Mouse (Mus musculus) heart, embryonic 16.5 days (tissue): Measurements from ENCODE around the gene Pitpna. TPM values are rescaled to one million over a fixed set of nuclear protein-coding genes. Genes with fewer than 3 reads are reported as not detected.

Experiments
- ATAC-seq: fragments of 200-750 bp; cut with Nextera tagmentation; replicated peaks from 2 replicates; pipeline ENCODE4 v1.8.0; 2017; ENCODE audit warnings: moderate number of reproducible peaks; ENCODE audit not compliant: insufficient read depth, low FRiP score; ENCODE audit errors: extremely low read depth
- H3K27ac ChIP-seq: fragments of 300-500 bp; sonication (generic); 2 replicates; pipeline ENCODE4 v1.5.1; 2014; ENCODE audit warnings: mild to moderate bottlenecking, low read length, control low read depth, moderate library complexity
- H3K27me3 ChIP-seq: fragments of 300-500 bp; sonication (generic); 2 replicates; pipeline ENCODE4 v1.6.1; 2014; ENCODE audit warnings: low read length, mixed read lengths; ENCODE audit not compliant: control insufficient read depth, insufficient read depth
- H3K36me3 ChIP-seq: fragments of 300-500 bp; sonication (generic); 2 replicates; pipeline ENCODE4 v1.6.1; 2014; ENCODE audit not compliant: control insufficient read depth, insufficient read depth
- H3K4me1 ChIP-seq: fragments of 300-500 bp; sonication (generic); 2 replicates; pipeline ENCODE4 v1.6.1; 2014; ENCODE audit warnings: low read length, mixed read lengths; ENCODE audit not compliant: control insufficient read depth, insufficient read depth
- H3K4me2 ChIP-seq: fragments of 300-500 bp; sonication (generic); 2 replicates; pipeline ENCODE4 v1.6.1; 2014; ENCODE audit warnings: low read depth, mild to moderate bottlenecking, control low read depth, low read length
- H3K4me3 ChIP-seq: fragments of 300-500 bp; sonication (generic); 2 replicates; pipeline ENCODE4 v1.5.1; 2014; ENCODE audit warnings: mild to moderate bottlenecking, control low read depth, low read length
- H3K9ac ChIP-seq: fragments of 300-500 bp; sonication (generic); 2 replicates; pipeline ENCODE4 v1.6.1; 2014; ENCODE audit warnings: low read length, control low read depth
- H3K9me3 ChIP-seq: fragments of 300-500 bp; sonication (generic); replicated peaks from 2 replicates; pipeline ENCODE4 v1.6.1; 2016; ENCODE audit warnings: low read length; ENCODE audit not compliant: control insufficient read depth
- WGBS: fragments of 180-500 bp; shearing (Covaris S2); extraction: QIAGEN DNeasy Blood & Tissue Kit; methylation state at CpG from one replicate; pipeline ENCODE4 v1.1.7; 2014; 5-methylcytosine and 5-hydroxymethylcytosine counted together
- polyA plus RNA-seq: library from polyadenylated mRNA; unstranded; fragments of >200 nt; fragmentation: Nextera tagmentation; extraction: Ambion mirVana; gene quantifications from 2 replicates; pipeline ENCODE4 v1.2.1, GENCODE M21; 2015

Pitpna gene
- polyA plus RNA-seq, 1 experiment from 2014 or later, result 78.0 TPM

GRCm38 (mm10) chr11:75581495-75582149 is 6.3 kb upstream of the Pitpna start:
- Histone ChIP-seq H3K36me3 (no peaks in the 10 kb centered on the region), H3K27me3 (no peaks in the 10 kb centered on the region), H3K4me1 (no peaks in the 10 kb centered on the region), H3K4me3 (no peak overlapping the region), H3K9ac (no peak overlapping the region), H3K9me3 (no peaks in the 10 kb centered on the region), H3K27ac (no peak overlapping the region), H3K4me2 (no peak overlapping the region)
- 94% methylated on average over 7 of the region's 7 CpGs for WGBS
- no peak for ATAC-seq

GRCm38 (mm10) chr11:75583521-75583920 is 4.4 kb upstream of the Pitpna start:
- no peak for ATAC-seq
- 55% methylated on average over 2 of the region's 2 CpGs for WGBS
- no peak overlapping the region for H3K27ac ChIP-seq
- no peaks in the 10 kb centered on the region for H3K36me3 ChIP-seq
- no peaks in the 10 kb centered on the region for H3K9me3 ChIP-seq
- H3K4me2 ChIP-seq, result no peak overlapping the region
- no peaks in the 10 kb centered on the region for H3K27me3 ChIP-seq
- peaks cover 4% of the 10 kb centered on the region for H3K4me1 ChIP-seq
- H3K9ac ChIP-seq, result no peak overlapping the region
- H3K4me3 ChIP-seq, result no peak overlapping the region

- no peak overlapping the region for H3K27ac ChIP-seq
- WGBS, result 72% methylated on average over 4 of the region's 4 CpGs
- no peaks in the 10 kb centered on the region for H3K36me3 ChIP-seq
- H3K27me3 ChIP-seq, result no peaks in the 10 kb centered on the region
- H3K9me3 ChIP-seq, result no peaks in the 10 kb centered on the region
- no peak overlapping the region for H3K4me2 ChIP-seq
- no peak for ATAC-seq
- peaks cover 13% of the 10 kb centered on the region for H3K4me1 ChIP-seq
- H3K4me3 ChIP-seq, result no peak overlapping the region
- H3K9ac ChIP-seq, result no peak overlapping the region
These were observed 2.8 kb upstream of the Pitpna start for GRCm38 (mm10) chr11:75585061-75585460.

GRCm38 (mm10) chr11:75585978-75586377 is 1.9 kb upstream of the Pitpna start:
- ATAC-seq, result no peak
- 68% methylated on average over 5 of the region's 5 CpGs for WGBS
- H3K4me1 ChIP-seq, result peaks cover 13% of the 10 kb centered on the region

GRCm38 (mm10) chr11:75586963-75587362 is 934 bp upstream of the Pitpna start:
- H3K36me3 ChIP-seq, result no peaks in the 10 kb centered on the region
- H3K4me3 ChIP-seq, result no peak overlapping the region
- H3K9ac ChIP-seq, result no peak overlapping the region
- H3K27ac ChIP-seq, result no peak overlapping the region
- ATAC-seq, result no peak
- H3K27me3 ChIP-seq, result no peaks in the 10 kb centered on the region
- no peak overlapping the region for H3K4me2 ChIP-seq
- no peaks in the 10 kb centered on the region for H3K9me3 ChIP-seq
- peaks cover 13% of the 10 kb centered on the region for H3K4me1 ChIP-seq
- 83% methylated on average over 5 of the region's 5 CpGs for WGBS

More at GRCm38 (mm10) chr11:75585978-75586377, 1.9 kb upstream of the Pitpna start:
- Histone ChIP-seq H3K4me2 (no peak overlapping the region), H3K9me3 (no peaks in the 10 kb centered on the region), H3K36me3 (no peaks in the 10 kb centered on the region), H3K9ac (no peak overlapping the region), H3K4me3 (no peak overlapping the region), H3K27me3 (no peaks in the 10 kb centered on the region), H3K27ac (no peak overlapping the region)

- Histone ChIP-seq H3K4me2 (peak overlapping the region; percentile 96), H3K27me3 (no peaks in the 10 kb centered on the region), H3K4me3 (peak overlapping the region; percentile 94), H3K27ac (peak overlapping the region; percentile 88), H3K9ac (peak overlapping the region; percentile 93), H3K4me1 (peaks cover 17% of the 10 kb centered on the region), H3K36me3 (peaks cover 8% of the 10 kb centered on the region; the same call in 1 of the 2 replicates), H3K9me3 (no peaks in the 10 kb centered on the region)
- under 1% methylated on average over 37 of the region's 37 CpGs for WGBS
- ATAC-seq, result peak; percentile 83
These were observed 516 bp downstream of the Pitpna start for GRCm38 (mm10) chr11:75588285-75588941.

GRCm38 (mm10) chr11:75592612-75593011 is 4.7 kb downstream of the Pitpna start:
- H3K36me3 ChIP-seq, result peaks cover 14% of the 10 kb centered on the region
- peaks cover 29% of the 10 kb centered on the region for H3K4me1 ChIP-seq
- no peak for ATAC-seq
- H3K4me2 ChIP-seq, result no peak overlapping the region
- no peak overlapping the region for H3K9ac ChIP-seq
- WGBS, result 62% methylated on average over 5 of the region's 5 CpGs
- no peaks in the 10 kb centered on the region for H3K9me3 ChIP-seq
- H3K4me3 ChIP-seq, result no peak overlapping the region
- no peak overlapping the region for H3K27ac ChIP-seq
- no peaks in the 10 kb centered on the region for H3K27me3 ChIP-seq

- H3K4me1 ChIP-seq, result peaks cover 19% of the 10 kb centered on the region
- H3K9me3 ChIP-seq, result no peaks in the 10 kb centered on the region
- no peak overlapping the region for H3K27ac ChIP-seq
- peaks cover 23% of the 10 kb centered on the region for H3K36me3 ChIP-seq
- no peak overlapping the region for H3K4me3 ChIP-seq
- WGBS, result 80% methylated on average over 9 of the region's 9 CpGs
- no peak overlapping the region for H3K9ac ChIP-seq
- no peak overlapping the region for H3K4me2 ChIP-seq
- ATAC-seq, result no peak
- H3K27me3 ChIP-seq, result no peaks in the 10 kb centered on the region
These were observed 6.5 kb downstream of the Pitpna start for GRCm38 (mm10) chr11:75594431-75594830.

GRCm38 (mm10) chr11:75595404-75595803 is 7.5 kb downstream of the Pitpna start:
- Histone ChIP-seq H3K4me3 (no peak overlapping the region), H3K9ac (no peak overlapping the region), H3K36me3 (peaks cover 29% of the 10 kb centered on the region), H3K4me1 (peaks cover 19% of the 10 kb centered on the region), H3K4me2 (no peak overlapping the region), H3K27ac (0 out of 2 replicates have a peak overlapping the region, but pooled peaks have one; percentile 7), H3K27me3 (no peaks in the 10 kb centered on the region), H3K9me3 (no peaks in the 10 kb centered on the region)
- WGBS, result 51% methylated on average over 2 of the region's 2 CpGs
- no peak for ATAC-seq
